Mouse (Mus musculus) monocyte, adult 5-6 weeks (primary cell): ENCODE data around the gene Kalrn. TPM values are rescaled to one million over a fixed set of nuclear protein-coding genes. Genes with fewer than 3 reads are reported as not detected.

Experiments used
- ATAC-seq: fragments of 153-309, 156-312 bp; replicated peaks from 2 replicates; pipeline ENCODE4 v1.8.0; 2017; ENCODE audit warnings: mild to moderate bottlenecking; ENCODE audit not compliant: low TSS enrichment, insufficient number of reproducible peaks, severe bottlenecking, poor library complexity, low FRiP score
- total RNA-seq: library from RNA; stranded (forward); fragments of 200-1000, 200-491, 200-594 nt; gene quantifications from 3 replicates; pipeline ENCODE4 v1.2.3, GENCODE M21; 2017

Gene Kalrn
- total RNA-seq, 1 experiment from 2014 or later: 1.7 TPM

GRCm38 (mm10) chr16:34080818-34081217 lies 492.5 kb downstream of the Kalrn start:
- ATAC-seq: no peak

GRCm38 (mm10) chr16:34079511-34079910 lies 493.8 kb downstream of the Kalrn start:
- no peak for ATAC-seq

- ATAC-seq: no peak
These were observed 494.6 kb downstream of the Kalrn start for GRCm38 (mm10) chr16:34078732-34079131.

GRCm38 (mm10) chr16:34076101-34076500 lies 497.2 kb downstream of the Kalrn start:
- no peak for ATAC-seq

- no peak for ATAC-seq
These were observed 499.4 kb downstream of the Kalrn start for GRCm38 (mm10) chr16:34073930-34074329.

GRCm38 (mm10) chr16:34072136-34072535 lies 501.2 kb downstream of the Kalrn start:
- no peak for ATAC-seq

GRCm38 (mm10) chr16:34071223-34071825 lies 502.0 kb downstream of the Kalrn start:
- ATAC-seq: no peak

- no peak for ATAC-seq
These were observed 503.9 kb downstream of the Kalrn start for GRCm38 (mm10) chr16:34069481-34069880.

GRCm38 (mm10) chr16:34066922-34067321 lies 506.4 kb downstream of the Kalrn start:
- no peak for ATAC-seq

GRCm38 (mm10) chr16:34066376-34066775 lies 507.0 kb downstream of the Kalrn start:
- no peak for ATAC-seq

- ATAC-seq: no peak
These were observed 510.0 kb downstream of the Kalrn start for GRCm38 (mm10) chr16:34063313-34063712.

- ATAC-seq: no peak
These were observed 511.7 kb downstream of the Kalrn start for GRCm38 (mm10) chr16:34061661-34062060.

- ATAC-seq: no peak
These were observed 514.7 kb downstream of the Kalrn start for GRCm38 (mm10) chr16:34058611-34059010.

- ATAC-seq: no peak
These were observed 515.9 kb downstream of the Kalrn start for GRCm38 (mm10) chr16:34057464-34057863.

GRCm38 (mm10) chr16:34056418-34057111 lies 516.8 kb downstream of the Kalrn start:
- no peak for ATAC-seq

GRCm38 (mm10) chr16:34050090-34050489 lies 523.2 kb downstream of the Kalrn start:
- no peak for ATAC-seq

- no peak for ATAC-seq
These were observed 524.0 kb downstream of the Kalrn start for GRCm38 (mm10) chr16:34049361-34049760.

GRCm38 (mm10) chr16:34048232-34048631 lies 525.1 kb downstream of the Kalrn start:
- ATAC-seq: no peak

- no peak for ATAC-seq
These were observed 525.8 kb downstream of the Kalrn start for GRCm38 (mm10) chr16:34047543-34047942.

- ATAC-seq: no peak
These were observed 526.3 kb downstream of the Kalrn start for GRCm38 (mm10) chr16:34047006-34047360.
